Mouse (Mus musculus) CD4-positive, CD25-positive, alpha-beta regulatory T cell, adult 2 months (primary cell): Measurements from ENCODE around the gene Smim20.

ENCODE experiments used
- DNase-seq: peaks from one replicate; pipeline ENCODE4 v3.0.0-alpha.2; 2012; ENCODE audit warnings: low read depth, low spot score

Smim20 gene

DNA sequence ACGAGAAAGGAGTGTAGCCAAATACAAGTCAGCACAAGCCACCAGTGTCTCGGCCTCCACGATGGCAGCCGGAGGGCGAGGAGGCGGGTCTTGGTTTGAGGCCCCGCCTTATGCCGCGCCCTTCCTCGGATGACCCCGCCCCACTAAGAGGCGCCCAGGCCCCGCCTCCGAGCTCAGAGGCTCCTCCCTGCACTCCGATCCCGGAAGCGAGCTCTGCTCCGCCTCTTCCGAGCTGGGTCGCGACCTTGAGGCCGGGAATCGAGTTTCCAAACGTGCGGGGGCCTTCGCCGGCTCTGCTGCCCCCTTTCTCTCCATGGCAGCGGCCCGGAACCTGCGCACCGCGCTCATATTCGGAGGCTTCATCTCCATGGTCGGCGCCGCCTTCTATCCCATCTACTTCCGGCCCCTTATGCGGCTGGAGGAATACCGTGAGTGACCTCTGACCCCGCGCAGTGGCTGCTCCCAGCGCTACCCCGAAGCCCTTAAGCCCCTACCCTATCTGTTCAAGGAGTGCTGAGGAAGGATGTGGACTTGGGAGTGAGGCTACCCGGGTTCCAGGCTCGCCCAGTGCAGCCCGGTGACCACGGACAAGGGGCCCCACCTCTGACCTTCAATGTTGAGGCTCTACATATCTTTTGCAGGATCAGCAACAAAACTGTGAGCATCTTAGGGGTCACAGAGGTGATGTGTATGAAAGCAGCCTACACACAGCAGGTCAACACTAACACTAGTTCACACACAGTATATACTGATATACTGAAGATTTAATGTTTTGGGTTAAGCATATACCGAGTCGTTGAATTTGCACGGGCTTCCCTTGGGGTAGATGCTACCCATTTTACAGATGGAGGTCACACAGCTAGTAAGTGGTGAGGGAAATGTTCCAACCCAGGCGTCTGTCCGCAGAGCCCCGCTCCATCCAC is at the start of gene Smim20:
Gene Smim20 (plus strand): TSS at position 153 of the 923 bp plus-strand sequence.
- DNase-seq, result peak; percentile 95

GRCm38 (mm10) chr5:53225434-53225833 is 41.4 kb upstream of the Smim20 start:
- no peak for DNase-seq

GRCm38 (mm10) chr5:53230560-53230959 is 36.3 kb upstream of the Smim20 start:
- DNase-seq, result no peak

DNA sequence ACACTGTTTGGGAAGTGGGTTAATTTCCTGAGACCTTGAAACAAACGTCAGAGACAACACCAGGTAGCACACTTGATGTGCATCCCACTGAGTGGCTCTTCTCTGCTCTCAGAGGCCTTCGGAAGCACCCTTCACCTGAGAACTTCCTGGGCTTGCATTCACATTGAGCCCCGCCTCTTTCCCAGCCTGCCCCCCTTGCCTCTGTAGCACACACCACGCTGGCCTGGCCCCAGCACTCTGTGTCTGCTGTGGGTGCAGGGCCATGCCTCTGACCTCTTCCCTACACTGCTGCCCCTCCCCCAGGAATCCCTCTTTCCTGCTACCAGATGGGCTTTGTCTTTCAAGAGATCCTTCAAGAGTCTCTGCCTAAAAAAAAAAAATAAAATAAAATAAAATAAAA is 31.3 kb upstream of the Smim20 start:
- no peak for DNase-seq

DNA sequence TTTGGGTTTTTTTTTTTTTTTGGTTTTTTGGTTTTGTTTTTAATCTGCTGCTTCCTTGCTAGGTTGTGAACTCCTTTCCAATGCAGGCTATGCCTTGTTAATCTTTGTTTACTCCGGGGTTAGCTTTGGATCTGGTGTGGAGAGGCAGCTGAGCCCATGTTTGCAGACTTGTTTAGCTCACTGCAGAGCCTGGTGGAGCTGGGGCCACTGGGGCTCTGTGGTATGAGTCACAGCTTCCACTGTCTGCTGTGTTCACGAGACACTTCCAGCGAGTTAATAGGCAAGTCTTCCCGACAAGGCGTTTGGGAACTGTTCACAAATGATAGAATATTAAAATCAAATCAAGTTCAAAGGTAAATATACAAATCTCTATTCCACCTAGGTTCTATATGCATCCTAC is 30.7 kb upstream of the Smim20 start:
- no peak for DNase-seq

DNA sequence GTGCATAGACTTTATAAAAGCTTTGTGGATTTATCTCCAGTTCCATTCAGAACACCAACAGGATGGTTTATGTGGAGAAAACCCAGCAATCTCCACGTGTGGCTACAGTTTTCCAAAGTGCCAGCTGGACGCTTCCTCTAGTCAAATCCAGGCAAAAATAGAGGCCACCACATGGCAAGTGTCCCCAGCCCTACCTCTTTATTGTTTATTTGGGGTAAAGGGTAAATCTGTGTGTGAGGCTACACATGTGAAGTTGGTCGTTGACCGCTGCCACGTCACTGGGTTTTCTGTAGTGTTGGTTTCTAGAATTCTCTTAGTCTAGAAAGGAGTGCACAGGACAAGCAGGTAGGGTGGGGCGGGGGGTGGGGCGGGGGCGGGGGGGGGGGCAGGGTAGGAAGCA is 30.1 kb upstream of the Smim20 start:
- no peak for DNase-seq

GRCm38 (mm10) chr5:53238761-53239160 is 28.1 kb upstream of the Smim20 start:
- DNase-seq, result no peak

- no peak for DNase-seq
Observed at GRCm38 (mm10) chr5:53239189-53239588, 27.7 kb upstream of the Smim20 start.

DNA sequence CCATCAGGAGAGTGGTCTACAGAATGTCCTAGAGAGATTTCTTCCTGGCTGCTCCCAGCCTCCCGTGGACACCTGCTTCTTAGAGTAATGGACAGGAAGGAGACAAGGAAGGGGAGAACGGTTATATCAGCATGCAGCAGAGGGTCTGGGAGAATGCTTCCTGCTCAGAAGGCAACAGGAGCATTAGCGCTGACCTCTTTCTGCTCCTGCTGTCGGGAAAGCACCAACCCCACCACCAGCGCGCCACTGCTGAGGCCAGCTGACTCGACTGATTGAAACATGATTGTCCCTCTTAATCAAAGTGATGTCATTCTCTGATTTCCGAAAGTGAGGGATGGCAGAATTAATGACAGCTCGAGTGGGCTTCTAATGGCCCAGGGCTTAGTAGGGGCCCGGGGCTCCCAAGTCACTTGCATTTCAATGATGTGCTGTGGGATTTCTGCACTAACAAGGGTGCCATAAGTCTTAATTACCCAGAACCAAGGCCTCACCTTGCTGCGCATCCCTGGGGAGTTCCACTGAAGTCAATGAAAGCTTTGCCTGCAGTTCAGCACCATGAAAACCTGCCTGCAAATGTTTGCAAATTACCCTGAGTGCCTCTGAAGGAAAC is 26.9 kb upstream of the Smim20 start:
- DNase-seq, result no peak

- DNase-seq, result no peak
Observed at GRCm38 (mm10) chr5:53241109-53241508, 25.8 kb upstream of the Smim20 start.

GRCm38 (mm10) chr5:53241963-53242362 is 24.9 kb upstream of the Smim20 start:
- no peak for DNase-seq

DNA sequence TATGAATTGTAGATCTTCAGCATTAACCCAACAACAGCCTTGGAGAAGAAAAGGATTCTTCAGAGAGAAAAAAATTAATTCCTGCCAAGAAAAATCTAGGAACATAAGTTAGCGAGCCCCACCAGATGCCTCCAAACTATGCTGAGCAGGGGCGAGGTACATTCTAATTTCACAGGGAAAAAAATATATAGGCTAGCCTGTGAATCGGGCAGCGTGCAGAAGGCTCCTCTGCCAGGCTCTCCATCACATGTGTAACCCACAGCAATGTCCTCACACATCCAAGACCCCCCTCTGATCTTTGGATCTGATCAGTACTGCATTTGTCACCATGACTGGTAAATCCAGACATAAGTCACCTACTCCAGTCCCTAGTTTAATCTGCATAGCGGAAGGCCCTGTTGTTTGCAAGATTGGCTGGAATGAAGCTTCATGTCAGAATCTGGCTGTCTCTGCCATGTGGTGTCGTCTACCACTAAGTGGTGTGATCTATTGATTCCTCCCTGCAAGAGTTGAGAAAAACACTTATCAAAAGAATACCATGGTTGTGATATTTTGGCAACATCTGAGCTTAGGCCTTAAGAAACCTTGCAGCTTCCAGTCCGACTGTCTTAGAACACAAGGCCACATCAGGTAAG is 23.9 kb upstream of the Smim20 start:
- DNase-seq, result no peak

- no peak for DNase-seq
Observed at GRCm38 (mm10) chr5:53243933-53244332, 22.9 kb upstream of the Smim20 start.

DNA sequence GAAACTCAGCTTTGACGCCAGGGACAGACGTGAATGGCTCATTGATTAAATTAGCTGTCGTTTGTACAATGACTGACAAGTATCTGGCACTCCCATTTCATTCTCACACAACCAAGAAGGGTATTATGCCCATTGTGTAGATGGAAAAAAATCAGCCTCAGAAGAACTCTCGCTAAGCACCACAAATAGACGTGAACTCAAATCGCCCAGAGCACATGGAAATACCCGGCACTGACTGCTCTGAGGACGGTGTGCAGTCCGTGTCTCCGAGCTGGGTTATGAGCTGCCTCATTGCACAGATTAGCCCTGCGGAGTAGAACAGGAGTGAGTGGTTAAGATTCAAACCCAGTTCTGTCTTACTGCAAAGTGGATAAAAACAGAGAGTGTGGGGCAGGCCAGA is 18.4 kb upstream of the Smim20 start:
- DNase-seq, result no peak

GRCm38 (mm10) chr5:53249431-53250061 is 17.3 kb upstream of the Smim20 start:
- no peak for DNase-seq

- DNase-seq, result no peak
Observed at GRCm38 (mm10) chr5:53254154-53254553, 12.7 kb upstream of the Smim20 start.

- no peak for DNase-seq
Observed at GRCm38 (mm10) chr5:53254821-53255220, 12.1 kb upstream of the Smim20 start.

GRCm38 (mm10) chr5:53258038-53258786 is 8.7 kb upstream of the Smim20 start:
- DNase-seq, result peak; percentile 47

- no peak for DNase-seq
Observed at GRCm38 (mm10) chr5:53259894-53260293, 7.0 kb upstream of the Smim20 start.

- DNase-seq, result no peak
Observed at GRCm38 (mm10) chr5:53261999-53262398, 4.9 kb upstream of the Smim20 start.

DNA sequence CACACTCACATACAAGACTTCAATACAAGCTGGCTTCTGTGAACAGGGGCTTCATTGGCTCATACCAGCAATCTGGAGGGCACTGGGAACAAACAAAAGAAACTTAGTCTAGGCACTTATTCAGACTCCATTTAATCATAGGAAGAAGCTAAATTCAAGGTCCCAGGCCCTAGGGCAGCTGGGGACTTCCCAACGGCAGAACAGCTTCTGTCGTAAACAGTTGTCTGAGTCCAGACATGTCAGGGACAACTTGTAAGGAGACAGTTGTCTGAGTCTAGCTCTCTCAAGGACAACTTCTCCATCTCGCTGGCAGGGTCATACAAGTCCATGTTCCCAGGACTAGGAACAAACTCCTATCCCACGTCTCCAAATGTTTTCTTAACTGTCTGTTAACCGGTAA is 2.8 kb upstream of the Smim20 start:
- no peak for DNase-seq
